Mouse (Mus musculus): ENCODE measurements around the gene Gna13.

Gene Gna13

DNA sequence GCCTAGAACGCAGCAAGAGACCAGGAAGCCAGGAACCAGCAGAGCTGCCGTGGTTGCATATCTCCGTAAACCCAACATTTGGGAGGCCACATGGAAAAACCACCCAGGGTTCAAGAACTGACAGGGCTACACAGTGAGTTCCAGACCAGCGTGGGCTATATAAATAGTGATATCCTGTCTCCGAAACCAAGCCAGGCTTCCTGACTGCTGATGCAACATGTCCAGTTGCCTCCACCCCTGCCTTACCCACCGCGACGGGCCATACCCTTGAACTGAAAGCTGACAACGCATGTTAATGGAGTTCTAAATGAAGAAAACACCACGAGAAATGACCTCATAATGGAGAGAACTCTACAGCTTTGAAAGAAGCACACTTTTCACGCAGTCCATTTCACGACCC, 14.2 kb upstream of the Gna13 start:
- DNase-seq (ENCODE audit: extremely low spot score, low read depth, low spot score): no peak

- DNase-seq (ENCODE audit: extremely low spot score, low read depth, low spot score): no peak
Observed at GRCm38 (mm10) chr11:109349652-109350316, 12.8 kb upstream of the Gna13 start.

GRCm38 (mm10) chr11:109350317-109350714, 12.3 kb upstream of the Gna13 start:
- DNase-seq (ENCODE audit: extremely low spot score, low read depth, low spot score): no peak

DNA sequence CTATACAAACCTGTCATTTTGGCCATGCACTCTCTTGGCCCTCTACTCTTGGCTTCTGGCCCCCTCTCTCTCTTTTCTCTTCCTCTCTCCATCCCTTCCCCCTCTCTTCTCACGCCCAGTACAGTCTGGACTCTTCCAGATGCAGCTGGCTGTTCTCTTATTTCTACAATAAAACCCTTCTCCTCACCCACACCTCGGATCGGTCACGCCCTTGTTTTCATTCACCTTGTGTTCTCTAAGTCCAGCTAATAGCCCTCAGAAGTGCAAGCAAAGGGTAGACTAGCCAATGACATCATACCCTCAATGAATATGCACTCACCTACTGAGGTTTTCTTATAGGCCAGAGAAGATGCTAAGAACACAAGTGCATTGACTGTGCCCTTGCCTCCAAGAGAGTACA, 11.1 kb upstream of the Gna13 start:
- no peak for DNase-seq (ENCODE audit: extremely low spot score, low read depth, low spot score)

DNA sequence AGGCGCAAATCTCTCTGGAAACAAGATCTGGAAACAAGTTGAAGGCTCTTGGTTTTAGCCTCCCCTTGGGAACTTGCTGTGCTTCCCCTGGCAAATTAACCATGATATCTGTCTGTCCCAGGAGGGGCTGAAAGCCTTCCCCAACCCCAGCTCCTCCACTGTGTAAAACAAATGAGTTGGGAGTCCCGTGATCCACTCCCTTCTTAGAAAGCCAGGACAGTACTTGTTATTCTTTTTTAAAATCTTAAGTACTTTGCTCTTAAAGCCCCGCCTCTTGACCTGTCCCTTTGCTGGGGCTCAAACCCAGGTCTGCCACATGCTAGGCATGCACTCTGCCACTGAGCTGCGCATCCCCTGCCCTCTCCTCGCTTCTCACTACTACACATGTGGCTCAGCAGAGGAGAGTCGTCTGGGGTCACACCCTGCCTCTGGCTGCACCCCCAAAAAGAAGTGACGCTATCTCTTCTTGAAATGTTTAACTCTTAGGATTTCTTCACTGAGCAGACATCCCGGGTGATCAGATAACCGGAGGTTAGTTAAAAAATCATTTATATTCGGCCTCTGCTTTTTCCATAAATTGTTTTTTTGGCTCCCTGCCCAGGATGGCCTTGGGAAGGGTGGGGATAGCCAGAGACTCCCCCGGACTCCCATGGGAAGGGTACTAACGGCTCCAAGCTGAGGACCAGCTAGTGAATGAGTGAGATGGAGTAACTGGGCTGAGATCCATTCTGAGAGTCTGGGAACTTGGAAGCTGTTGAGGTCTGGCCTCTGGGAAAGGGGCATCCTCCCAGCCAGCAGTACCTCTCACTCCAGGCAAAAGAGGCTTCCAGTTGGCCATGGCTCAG, 9.0 kb upstream of the Gna13 start:
- no peak for DNase-seq (ENCODE audit: extremely low spot score, low read depth, low spot score)

GRCm38 (mm10) chr11:109354236-109354613, 8.4 kb upstream of the Gna13 start:
- no peak for DNase-seq (ENCODE audit: extremely low spot score, low read depth, low spot score)

DNA sequence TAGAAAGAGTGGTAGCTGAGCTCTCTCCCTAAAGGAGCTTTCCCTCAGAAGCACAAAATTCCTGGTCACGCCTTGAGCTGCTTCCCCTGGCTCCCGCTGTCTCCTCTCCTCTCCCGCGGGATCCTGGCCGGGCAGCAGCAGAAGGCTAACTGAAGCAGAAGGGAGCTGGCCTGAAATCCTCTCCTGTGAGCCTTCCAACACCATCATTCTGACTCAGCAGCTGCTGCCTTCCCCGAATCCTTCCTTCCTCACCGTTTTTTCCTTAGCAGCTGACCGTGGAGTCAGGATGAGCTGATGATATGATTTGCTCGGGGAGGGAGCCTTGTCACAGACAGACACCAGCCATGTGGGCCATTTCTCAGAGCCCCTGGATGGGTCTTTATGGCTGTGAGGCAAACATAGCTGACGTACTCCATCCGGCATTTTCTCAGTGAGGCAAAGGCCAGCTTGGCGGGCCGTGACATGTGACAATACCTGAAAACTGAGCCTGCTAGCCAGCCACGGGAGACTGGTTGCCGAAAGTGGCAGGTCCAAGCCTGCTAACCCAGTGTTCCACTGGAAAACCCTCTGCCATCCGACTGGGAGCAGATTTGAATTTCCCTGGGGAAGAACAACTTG, 6.8 kb upstream of the Gna13 start:
- DNase-seq (ENCODE audit: extremely low spot score, low read depth, low spot score): no peak

DNA sequence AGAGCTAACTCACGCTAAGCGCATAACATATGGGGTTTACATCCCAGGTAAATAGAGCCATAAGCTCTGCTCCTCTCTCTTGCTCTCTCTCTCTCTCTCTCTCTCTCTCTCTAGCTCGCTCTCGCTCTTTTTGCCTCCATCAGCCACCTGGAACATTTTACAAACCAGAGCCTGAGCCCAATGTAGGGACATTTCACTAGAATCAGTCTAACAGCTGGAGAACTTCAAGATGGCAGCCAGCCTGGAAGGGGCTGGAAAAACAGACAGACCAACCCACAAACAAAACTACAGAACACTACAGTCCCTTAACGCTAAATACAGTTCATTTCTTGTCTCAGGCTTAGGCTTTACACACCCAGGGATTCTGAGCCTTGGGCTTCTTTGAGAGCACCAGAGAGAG, 5.5 kb upstream of the Gna13 start:
- no peak for DNase-seq (ENCODE audit: extremely low spot score, low read depth, low spot score)

DNA sequence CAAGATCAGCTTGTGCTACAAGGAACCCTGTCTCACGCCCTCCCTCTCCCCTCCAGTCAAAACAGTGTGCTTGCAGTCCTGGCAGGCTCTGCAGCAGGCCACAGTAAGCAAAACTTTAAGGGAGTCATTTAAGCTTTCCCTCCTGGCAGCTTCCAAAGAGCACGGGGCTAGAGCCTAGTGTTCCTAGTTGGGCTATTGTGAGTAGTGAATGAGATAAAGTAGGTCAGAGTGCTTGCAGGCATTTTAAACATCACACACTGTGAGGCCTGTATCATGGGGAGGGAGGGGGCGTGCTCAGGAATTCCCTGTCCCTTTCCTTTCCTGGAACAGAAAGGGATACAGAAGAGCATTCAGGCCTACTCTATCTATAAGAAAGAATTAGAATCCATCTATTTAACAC, 4.1 kb upstream of the Gna13 start:
- no peak for DNase-seq (ENCODE audit: extremely low spot score, low read depth, low spot score)

DNA sequence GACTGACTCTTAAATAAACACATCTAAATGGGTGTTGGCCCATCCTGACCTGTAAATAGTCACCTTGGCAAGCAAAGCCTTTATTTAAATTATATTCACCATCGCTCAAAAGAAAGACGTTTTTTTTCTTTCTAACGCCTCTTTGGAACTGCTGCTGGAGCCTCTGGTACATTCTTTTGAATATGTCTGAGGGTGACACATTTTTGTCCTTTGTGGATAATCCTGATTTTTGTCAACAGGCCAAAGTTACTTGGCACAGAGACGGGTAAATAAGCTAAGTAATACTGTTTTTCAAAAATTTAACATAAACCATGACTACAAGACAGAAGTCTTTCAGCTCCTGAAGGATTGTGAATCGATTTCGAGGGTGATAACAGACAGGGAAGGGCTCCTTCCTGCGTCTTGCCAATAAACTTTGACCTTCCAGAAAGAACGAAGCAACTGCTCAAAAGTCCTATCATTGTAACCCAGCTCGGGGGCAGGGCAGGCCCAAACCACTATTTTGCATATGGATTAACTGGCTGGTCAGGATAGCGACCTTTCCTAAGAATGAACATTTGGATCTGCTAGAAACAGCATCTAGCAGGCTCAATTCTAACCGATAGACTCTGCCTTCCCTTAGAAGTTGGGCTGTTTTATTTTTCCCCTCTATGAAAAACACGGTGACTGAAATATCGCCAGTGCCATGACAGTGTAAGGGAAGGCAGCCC, 3.4 kb upstream of the Gna13 start:
- no peak for DNase-seq (ENCODE audit: extremely low spot score, low read depth, low spot score)

GRCm38 (mm10) chr11:109360102-109360501, 2.5 kb upstream of the Gna13 start:
- DNase-seq (ENCODE audit: extremely low spot score, low read depth, low spot score): no peak

GRCm38 (mm10) chr11:109360581-109361040, 2.0 kb upstream of the Gna13 start:
- DNase-seq (ENCODE audit: extremely low spot score, low read depth, low spot score): no peak

GRCm38 (mm10) chr11:109361241-109361630, 1.4 kb upstream of the Gna13 start:
- DNase-seq (ENCODE audit: extremely low spot score, low read depth, low spot score): no peak

- DNase-seq (ENCODE audit: extremely low spot score, low read depth, low spot score): no peak
Observed at GRCm38 (mm10) chr11:109361631-109362462, 784 bp upstream of the Gna13 start.

- DNase-seq (ENCODE audit: extremely low spot score, low read depth, low spot score): no peak
Observed at GRCm38 (mm10) chr11:109363191-109364133, 831 bp downstream of the Gna13 start.

- DNase-seq (ENCODE audit: extremely low spot score, low read depth, low spot score): no peak
Observed at GRCm38 (mm10) chr11:109364337-109364736, 1.7 kb downstream of the Gna13 start.

DNA sequence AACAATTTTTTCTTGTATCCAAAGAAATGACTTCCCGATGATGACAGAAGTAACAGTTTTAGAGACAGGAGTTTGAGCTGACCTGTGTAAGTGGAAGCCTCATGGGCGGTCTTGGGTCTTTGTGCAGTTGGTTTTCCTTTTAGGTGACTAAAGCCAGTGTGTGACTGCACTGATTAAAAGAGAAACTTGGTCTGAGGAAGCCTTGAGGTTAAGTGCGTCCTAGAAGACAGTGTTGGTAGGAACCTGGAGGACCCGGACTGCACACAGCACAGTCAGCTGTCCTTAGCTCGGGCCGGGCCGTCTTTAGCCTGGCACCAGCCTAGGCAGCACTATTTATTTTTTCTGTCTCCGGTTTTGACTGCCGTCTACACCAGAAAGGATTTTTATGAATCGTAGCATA, 2.2 kb downstream of the Gna13 start:
- DNase-seq (ENCODE audit: extremely low spot score, low read depth, low spot score): no peak

DNA sequence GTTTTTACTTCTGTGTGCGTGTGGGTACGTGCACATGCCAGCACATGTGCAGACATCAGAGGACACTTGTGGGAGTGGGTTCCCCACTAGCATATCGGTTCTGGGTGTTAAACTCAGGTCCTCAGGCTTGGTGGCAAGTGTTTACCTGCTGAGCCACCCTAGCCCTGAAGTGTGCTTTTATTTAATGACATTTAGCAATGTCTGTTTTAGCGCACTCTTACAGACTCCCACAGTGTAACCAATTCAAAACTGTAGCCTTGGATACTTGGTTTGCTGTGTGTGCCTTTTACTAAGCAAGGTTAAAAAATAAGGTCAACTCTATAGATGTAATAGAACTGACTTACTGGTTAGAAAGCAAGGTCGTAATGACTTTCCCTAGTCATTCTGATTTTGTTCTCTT, 3.2 kb downstream of the Gna13 start:
- no peak for DNase-seq (ENCODE audit: extremely low spot score, low read depth, low spot score)

DNA sequence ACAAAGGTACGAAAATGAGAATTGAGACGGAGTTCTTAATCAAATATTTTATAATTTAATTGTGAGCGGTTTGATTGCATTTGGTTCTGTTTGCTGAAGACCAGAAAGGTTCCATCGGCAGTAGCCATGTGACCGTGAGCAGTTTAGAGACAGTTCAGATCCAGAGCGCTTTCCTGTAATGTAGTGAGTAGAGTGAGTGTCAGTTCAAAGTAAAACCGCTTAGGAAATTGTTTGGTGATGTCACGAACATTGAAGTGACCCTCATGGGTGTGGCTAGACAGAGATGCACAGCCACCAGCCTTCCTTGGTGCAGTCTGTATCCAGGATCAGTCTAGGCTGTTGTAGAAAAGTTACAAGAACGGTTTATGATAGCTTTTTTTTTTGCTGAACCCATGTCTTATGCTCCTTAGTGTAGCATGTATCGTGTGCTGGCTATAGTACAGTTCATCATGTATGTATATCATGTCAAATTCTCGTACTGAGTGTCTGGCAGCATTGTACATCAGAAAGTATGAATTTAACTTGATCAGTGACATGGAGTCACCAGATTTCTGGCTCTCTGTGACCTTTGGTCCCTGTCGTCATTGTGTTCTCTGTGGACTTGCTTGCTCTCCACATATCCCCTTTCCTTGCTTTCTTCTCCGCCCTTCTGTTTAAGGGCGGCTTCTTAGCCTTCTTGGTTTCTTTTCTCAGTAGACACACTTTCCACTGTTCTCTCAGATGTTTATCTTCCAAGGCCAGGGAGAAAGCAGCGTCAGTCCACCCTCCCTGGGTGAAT, 4.4 kb downstream of the Gna13 start:
- no peak for DNase-seq (ENCODE audit: extremely low spot score, low read depth, low spot score)
